Mouse (Mus musculus): Measurements from ENCODE around the gene Dlgap4.

DNA sequence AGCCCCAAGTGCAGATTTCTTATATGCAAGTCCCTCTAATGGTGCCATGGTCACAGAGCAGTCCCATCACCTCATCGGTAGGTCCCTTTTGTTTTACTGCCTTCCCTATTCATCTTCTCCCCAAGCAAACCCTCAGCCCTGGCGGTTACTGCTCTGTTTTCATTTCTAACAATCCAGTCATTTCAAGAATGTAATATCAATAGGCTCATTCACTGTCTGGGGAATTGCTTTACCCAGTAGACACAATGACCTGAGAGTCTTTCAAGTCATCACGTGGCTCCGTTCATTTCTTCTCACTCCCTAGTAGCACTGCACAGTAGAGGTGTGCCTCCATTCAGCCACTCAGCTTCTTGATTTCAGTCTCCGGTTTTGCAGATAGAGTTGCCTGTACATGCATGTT lies 130.9 kb downstream of the Dlgap4 start:
- TF ChIP-seq CTCF (IDR thresholded peaks at IDR 0.05; ENCODE audit: control insufficient read depth, insufficient read depth, low read length) (no peak), POLR2A (IDR thresholded peaks at IDR 0.05; ENCODE audit: borderline replicate concordance, control insufficient read depth, low read depth, low read length) (no peak)

All from bone marrow, adult 2 months (tissue).